Mouse (Mus musculus) liver, adult (tissue): ENCODE measurements at regions not wholly inside any gene's neighbourhood (a gene's known extent, or its start where the extent isn't known, plus 50 kb on each side); places are given as distances from the start of the nearest gene placed in this dataset.

Experiments
- GATA4 ChIP-seq: IDR thresholded peaks from 2 replicates; pipeline ENCODE4 v1.6.1; 2014; ENCODE audit warnings: mild to moderate bottlenecking, low read length; ENCODE audit not compliant: insufficient replicate concordance

GRCm38 (mm10) chr4:82062726-82063125 is 620.1 kb upstream of the Mpdz start:
- no peak for TF ChIP-seq GATA4

- no peak for TF ChIP-seq GATA4
These were observed 614.1 kb upstream of the Mpdz start for GRCm38 (mm10) chr4:82056671-82057070.

GRCm38 (mm10) chr4:82048171-82048570 is 605.6 kb upstream of the Mpdz start:
- no peak for TF ChIP-seq GATA4

- no peak for TF ChIP-seq GATA4
These were observed 594.9 kb upstream of the Mpdz start for GRCm38 (mm10) chr4:82037473-82037872.

GRCm38 (mm10) chr4:82035074-82035703 is 592.6 kb upstream of the Mpdz start:
- TF ChIP-seq GATA4, result no peak

GRCm38 (mm10) chr4:82029237-82029636 is 586.6 kb upstream of the Mpdz start:
- TF ChIP-seq GATA4, result no peak

GRCm38 (mm10) chr4:82027447-82027881 is 584.8 kb upstream of the Mpdz start:
- no peak for TF ChIP-seq GATA4

- no peak for TF ChIP-seq GATA4
These were observed 558.8 kb upstream of the Mpdz start for GRCm38 (mm10) chr4:82001406-82001732.

GRCm38 (mm10) chr4:82000590-82001405 is 558.2 kb upstream of the Mpdz start:
- TF ChIP-seq GATA4, result no peak

- no peak for TF ChIP-seq GATA4
These were observed 557.2 kb upstream of the Mpdz start for GRCm38 (mm10) chr4:81999654-82000314.

- no peak for TF ChIP-seq GATA4
These were observed 556.5 kb upstream of the Mpdz start for GRCm38 (mm10) chr4:81999093-81999492.

GRCm38 (mm10) chr4:81996445-81996844 is 553.8 kb upstream of the Mpdz start:
- TF ChIP-seq GATA4, result no peak

- no peak for TF ChIP-seq GATA4
These were observed 552.6 kb upstream of the Mpdz start for GRCm38 (mm10) chr4:81995243-81995642.

GRCm38 (mm10) chr4:81988796-81989195 is 546.2 kb upstream of the Mpdz start:
- TF ChIP-seq GATA4, result no peak

GRCm38 (mm10) chr4:81986616-81987015 is 544.0 kb upstream of the Mpdz start:
- no peak for TF ChIP-seq GATA4

- no peak for TF ChIP-seq GATA4
These were observed 539.2 kb upstream of the Mpdz start for GRCm38 (mm10) chr4:81981811-81982210.
